Mouse (Mus musculus) kidney, postnatal 0 days (tissue): ENCODE results near the gene C130050O18Rik. TPM values are rescaled to one million over a fixed set of nuclear protein-coding genes. Genes with fewer than 3 reads are reported as not detected.

Experiments used
- ATAC-seq: fragments of 200-750 bp; cut with Nextera tagmentation; replicated peaks from 2 replicates; pipeline ENCODE4 v1.8.0; 2017; ENCODE audit warnings: low read depth, moderate number of reproducible peaks, moderate TSS enrichment, moderate library complexity; ENCODE audit not compliant: low FRiP score
- DNase-seq: peaks from one replicate; pipeline ENCODE4 v3.0.0-alpha.2; 2016; ENCODE audit warnings: low spot score
- H3K27ac ChIP-seq: fragments of 300-500 bp; sonication (generic); 2 replicates; pipeline ENCODE4 v1.5.1; 2014; ENCODE audit warnings: mild to moderate bottlenecking
- H3K27me3 ChIP-seq: fragments of 300-500 bp; sonication (generic); 2 replicates; pipeline ENCODE4 v1.6.1; 2014; ENCODE audit warnings: low read length, mixed read lengths; ENCODE audit not compliant: insufficient read depth
- H3K36me3 ChIP-seq: fragments of 300-500 bp; sonication (generic); 2 replicates; pipeline ENCODE4 v1.6.1; 2014; ENCODE audit warnings: low read length, mixed read lengths; ENCODE audit not compliant: insufficient read depth
- H3K4me1 ChIP-seq: fragments of 300-500 bp; sonication (generic); replicated peaks from 2 replicates; pipeline ENCODE4 v1.6.1; 2014; ENCODE audit warnings: antibody characterized with exemption, low read length, mixed read lengths; ENCODE audit not compliant: insufficient read depth
- H3K4me2 ChIP-seq: fragments of 300-500 bp; sonication (generic); 2 replicates; pipeline ENCODE4 v1.6.1; 2014; ENCODE audit warnings: mild to moderate bottlenecking, low read length, moderate library complexity, mixed read lengths
- H3K4me3 ChIP-seq: fragments of 300-500 bp; sonication (generic); replicated peaks from 2 replicates; pipeline ENCODE4 v1.5.1; 2014; ENCODE audit warnings: low read depth, low read length
- H3K9ac ChIP-seq: fragments of 300-500 bp; sonication (generic); 2 replicates; pipeline ENCODE4 v1.6.1; 2014; ENCODE audit warnings: low read depth, low read length
- H3K9me3 ChIP-seq: fragments of 300-500 bp; sonication (generic); replicated peaks from 2 replicates; pipeline ENCODE4 v1.6.1; 2016; ENCODE audit warnings: low read length, inconsistent platforms, mixed read lengths
- CTCF ChIP-seq: IDR thresholded peaks from 2 replicates; pipeline ENCODE4 v1.5.1; 2016; ENCODE audit warnings: antibody characterized with exemption, low read depth, mild to moderate bottlenecking, moderate library complexity
- WGBS: fragments of 180-500 bp; shearing (Covaris S2); extraction: QIAGEN DNeasy Blood & Tissue Kit; methylation state at CpG from one replicate; pipeline ENCODE4 v1.1.7; 2014; 5-methylcytosine and 5-hydroxymethylcytosine counted together
- polyA plus RNA-seq: library from polyadenylated mRNA; unstranded; fragments of >200 nt; fragmentation: Nextera tagmentation; extraction: Ambion mirVana; gene quantifications from 2 replicates; pipeline ENCODE4 v1.2.1, GENCODE M21; 2015

The C130050O18Rik gene
- 1.2 and 1.5 TPM in 2 replicates for polyA plus RNA-seq

- Histone ChIP-seq H3K9me3 (no peaks in the 10 kb centered on the region), H3K4me2 (no peak within 1 kb of the TSS), H3K36me3 (no peaks in the 10 kb centered on the region), H3K9ac (no peak within 1 kb of the TSS), H3K27ac (0 out of 2 replicates have a peak within 1 kb of the TSS, but pooled peaks have one; percentile 36), H3K4me3 (no peak within 1 kb of the TSS), H3K27me3 (no peaks in the 10 kb centered on the region), H3K4me1 (peaks cover 25% of the 10 kb centered on the region; the same call in 1 of the 2 replicates)
- TF ChIP-seq CTCF, result no peak
- 86% methylated on average over 6 of the region's 6 CpGs for WGBS
- ATAC-seq (no peak), DNase-seq (no peak)
Measured at GRCm38 (mm10) chr5:139404801-139405401, at the start of gene C130050O18Rik. C130050O18Rik (plus strand) TSS chr5:139405280.

- H3K4me1 ChIP-seq, result no peaks in the 10 kb centered on the region
- no peaks in the 10 kb centered on the region for H3K36me3 ChIP-seq
- H3K27me3 ChIP-seq, result no peaks in the 10 kb centered on the region
- no peak; the same call in 1 of the 2 replicates for ATAC-seq
- DNase-seq, result peak; percentile 63
- no peak overlapping the region for H3K4me2 ChIP-seq
- peak; percentile 77 for TF ChIP-seq CTCF
- no peak overlapping the region for H3K27ac ChIP-seq
- H3K9ac ChIP-seq, result no peak overlapping the region
- WGBS, result 71% methylated on average over 2 of the region's 2 CpGs
- H3K4me3 ChIP-seq, result no peak overlapping the region
- no peaks in the 10 kb centered on the region for H3K9me3 ChIP-seq
Measured at GRCm38 (mm10) chr5:139358653-139359052, 46.4 kb upstream of the C130050O18Rik start.

GRCm38 (mm10) chr5:139359244-139359643 lies 45.8 kb upstream of the C130050O18Rik start:
- no peaks in the 10 kb centered on the region for H3K9me3 ChIP-seq
- no peaks in the 10 kb centered on the region for H3K27me3 ChIP-seq
- TF ChIP-seq CTCF, result no peak
- H3K27ac ChIP-seq, result no peak overlapping the region
- H3K9ac ChIP-seq, result no peak overlapping the region
- H3K4me3 ChIP-seq, result no peak overlapping the region
- no peak overlapping the region for H3K4me2 ChIP-seq
- no peak for ATAC-seq
- 88% methylated on average over 5 of the region's 5 CpGs for WGBS
- H3K4me1 ChIP-seq, result no peaks in the 10 kb centered on the region
- no peak for DNase-seq
- no peaks in the 10 kb centered on the region for H3K36me3 ChIP-seq

- H3K9ac ChIP-seq, result no peak overlapping the region
- H3K4me3 ChIP-seq, result no peak overlapping the region
- H3K27ac ChIP-seq, result no peak overlapping the region
- ATAC-seq, result no peak
- H3K27me3 ChIP-seq, result no peaks in the 10 kb centered on the region
- no peak for TF ChIP-seq CTCF
- WGBS, result 60% methylated on average over 7 of the region's 7 CpGs
- H3K4me1 ChIP-seq, result peaks cover 7% of the 10 kb centered on the region
- no peaks in the 10 kb centered on the region for H3K36me3 ChIP-seq
- no peak for DNase-seq
- H3K4me2 ChIP-seq, result no peak overlapping the region
- no peaks in the 10 kb centered on the region for H3K9me3 ChIP-seq
Measured at GRCm38 (mm10) chr5:139363858-139364257, 41.2 kb upstream of the C130050O18Rik start.

GRCm38 (mm10) chr5:139364260-139364910 lies 40.7 kb upstream of the C130050O18Rik start:
- peak; percentile 99 for TF ChIP-seq CTCF
- Histone ChIP-seq H3K9me3 (no peaks in the 10 kb centered on the region), H3K9ac (no peak overlapping the region), H3K27me3 (no peaks in the 10 kb centered on the region), H3K36me3 (no peaks in the 10 kb centered on the region), H3K4me1 (peaks cover 7% of the 10 kb centered on the region), H3K27ac (peak overlapping the region; percentile 21; the same call in 1 of the 2 replicates), H3K4me3 (no peak overlapping the region), H3K4me2 (no peak overlapping the region)
- DNase-seq, result peak; percentile 80
- WGBS, result 14% methylated on average over 10 of the region's 12 CpGs
- peak; percentile 58 for ATAC-seq

GRCm38 (mm10) chr5:139364911-139365571 lies 40.0 kb upstream of the C130050O18Rik start:
- Histone ChIP-seq H3K36me3 (no peaks in the 10 kb centered on the region), H3K4me3 (no peak overlapping the region), H3K9ac (no peak overlapping the region), H3K4me1 (peaks cover 7% of the 10 kb centered on the region), H3K4me2 (no peak overlapping the region), H3K27me3 (no peaks in the 10 kb centered on the region), H3K9me3 (no peaks in the 10 kb centered on the region), H3K27ac (peak overlapping the region; percentile 21; the same call in 1 of the 2 replicates)
- 26% methylated on average over 5 of the region's 5 CpGs for WGBS
- no peak for ATAC-seq
- DNase-seq, result no peak
- TF ChIP-seq CTCF, result no peak
